Mouse (Mus musculus) embryo, embryonic 9.5 days (tissue): Measurements from ENCODE around the gene Dlx2.

ENCODE experiments used
- DNase-seq: peaks from one replicate; pipeline ENCODE4 v3.0.0-alpha.2; 2017; ENCODE audit errors: extremely low spot score

Gene Dlx2

DNA sequence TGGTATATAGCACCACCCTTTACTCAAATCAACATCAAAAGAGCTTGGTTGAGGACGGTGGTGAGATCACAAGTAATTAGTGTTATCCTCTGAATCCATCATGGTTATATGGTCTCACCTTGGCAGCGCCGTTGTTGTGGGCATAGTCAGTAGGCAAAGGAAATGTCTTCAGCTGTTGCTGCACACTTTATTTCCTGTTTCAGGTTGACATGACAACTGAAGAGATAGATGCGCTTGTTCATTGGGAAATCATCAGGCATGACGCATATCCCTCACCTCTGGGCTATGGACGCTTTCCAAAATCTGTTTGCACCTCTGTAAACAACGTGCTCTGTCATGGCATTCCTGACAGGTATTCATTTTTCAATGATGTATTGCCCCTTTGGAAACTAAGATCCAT lies 35.3 kb downstream of the Dlx2 start:
- DNase-seq: no peak

DNA sequence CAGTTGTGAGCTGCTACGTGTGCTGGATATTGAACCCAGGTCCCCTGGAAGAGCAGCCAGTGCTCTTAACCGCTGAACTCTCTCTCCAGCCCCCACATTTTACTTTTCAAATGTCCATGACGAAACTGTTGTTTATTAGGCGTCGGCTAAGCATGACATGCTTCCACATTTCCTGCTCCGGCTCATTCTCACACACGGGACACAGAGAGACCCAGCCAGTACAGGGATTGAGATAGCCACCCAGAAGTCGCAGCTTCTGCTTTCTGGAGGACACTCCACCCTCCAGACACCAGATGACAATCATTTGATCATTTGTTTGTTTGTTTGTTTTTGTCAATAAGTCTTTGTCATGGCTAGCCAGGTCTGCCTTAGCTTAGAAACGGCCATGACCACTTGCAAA lies 41.7 kb downstream of the Dlx2 start:
- DNase-seq: no peak

DNA sequence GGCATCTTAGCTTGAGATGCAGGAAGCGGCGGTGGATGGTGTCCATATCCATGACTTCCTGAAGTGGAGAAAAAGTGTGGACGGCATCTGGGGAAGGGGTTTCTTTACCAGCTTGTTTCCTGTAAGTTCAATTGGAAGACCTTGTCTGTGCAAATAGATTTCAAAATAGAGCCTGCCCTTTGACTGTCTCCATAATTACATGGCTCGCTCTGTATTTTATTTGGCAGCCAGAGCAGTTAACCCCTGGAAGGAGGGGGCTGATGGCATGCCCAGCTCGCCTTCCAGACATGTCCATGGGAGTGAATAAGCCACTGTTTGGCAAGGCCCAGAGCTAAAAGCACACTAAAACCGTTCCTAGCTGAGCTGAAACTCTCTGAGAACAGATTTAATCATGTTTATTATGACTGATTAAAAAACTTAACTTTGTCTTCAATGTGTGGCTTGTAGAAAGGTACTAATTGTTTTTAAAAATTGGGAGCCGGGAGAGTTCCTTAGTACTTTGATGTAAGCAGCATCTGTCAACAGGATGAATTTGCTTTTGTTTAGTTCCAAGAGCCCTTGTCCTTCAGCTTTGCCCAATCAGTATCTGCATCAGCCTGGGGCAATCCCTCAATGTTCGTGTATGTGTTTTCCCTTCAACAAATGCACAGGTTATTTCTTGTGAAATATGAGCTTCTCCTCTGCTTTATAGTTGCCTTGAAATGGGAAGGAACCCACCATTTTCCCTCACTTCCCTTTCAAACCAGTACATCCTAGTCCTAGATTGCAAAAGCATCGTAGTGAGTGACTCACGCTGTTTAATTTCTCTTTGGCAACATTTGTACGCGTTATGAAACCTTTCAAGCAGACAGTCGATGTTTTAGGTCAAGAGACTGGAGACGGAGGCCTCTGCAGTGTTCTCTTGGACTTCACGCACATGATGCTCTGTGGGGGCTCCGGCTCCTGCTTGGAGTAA lies 47.0 kb downstream of the Dlx2 start:
- DNase-seq: no peak

DNA sequence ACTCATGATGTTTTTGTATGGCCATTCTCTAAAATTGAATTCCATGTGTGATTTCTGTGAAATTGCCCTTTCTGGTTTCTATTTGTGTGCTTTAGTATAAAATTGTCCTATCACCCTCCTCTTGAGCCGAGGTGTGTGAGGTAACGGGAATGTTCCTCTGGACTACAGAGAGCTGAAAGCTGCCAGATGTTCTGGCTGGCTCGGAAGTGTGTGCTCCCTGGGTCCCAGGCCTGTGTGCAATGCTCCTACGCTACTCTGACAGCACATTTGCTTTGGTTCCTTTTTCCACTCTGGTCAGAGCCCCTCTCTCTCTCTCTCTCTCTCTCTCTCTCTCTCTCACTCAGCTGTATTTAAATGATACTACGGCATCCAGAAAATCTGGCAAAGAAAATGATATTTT lies 49.4 kb downstream of the Dlx2 start:
- DNase-seq: no peak

DNA sequence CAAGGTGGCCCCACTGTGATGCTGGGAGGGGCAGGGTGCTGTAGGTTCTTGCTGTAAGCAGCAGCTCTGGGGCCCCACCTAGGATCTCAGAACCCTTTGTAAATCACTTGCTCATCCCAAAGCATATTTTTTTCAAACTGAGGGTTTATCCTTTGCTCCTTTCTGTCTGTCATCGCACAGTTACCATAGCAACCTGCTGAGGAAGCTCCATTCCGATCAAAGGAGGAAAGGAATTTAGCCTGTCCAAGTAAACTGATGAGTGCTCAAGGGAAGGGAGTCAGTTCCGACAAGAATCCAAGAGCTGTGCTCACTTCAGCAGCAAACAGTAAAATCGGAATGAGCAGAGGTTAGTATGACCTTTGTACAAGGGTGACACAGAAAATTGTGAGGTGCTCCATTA lies 51.6 kb downstream of the Dlx2 start:
- DNase-seq: peak; percentile 28

DNA sequence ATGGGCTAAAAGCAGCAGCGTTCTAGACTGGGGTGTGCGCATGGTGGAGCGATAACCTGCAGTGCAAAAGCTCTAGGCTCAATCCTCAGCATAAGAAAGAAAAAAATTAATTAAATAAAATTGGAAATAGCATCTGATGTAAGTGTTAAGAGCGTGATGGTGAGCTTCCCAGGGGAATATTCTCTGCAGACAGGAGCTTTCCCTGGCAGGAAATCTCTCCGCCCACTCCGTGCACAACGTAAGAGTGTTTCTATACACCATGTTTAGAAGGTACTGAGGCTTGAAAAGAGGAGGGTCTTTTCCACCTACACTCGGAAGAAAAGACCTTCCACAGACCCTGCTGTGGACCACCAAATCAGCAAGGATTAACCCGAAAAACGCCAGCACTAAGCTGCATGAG lies 52.1 kb downstream of the Dlx2 start:
- DNase-seq: no peak
